ENCODE assay signal across 8 mouse cellular contexts in the genomic region with DNA sequence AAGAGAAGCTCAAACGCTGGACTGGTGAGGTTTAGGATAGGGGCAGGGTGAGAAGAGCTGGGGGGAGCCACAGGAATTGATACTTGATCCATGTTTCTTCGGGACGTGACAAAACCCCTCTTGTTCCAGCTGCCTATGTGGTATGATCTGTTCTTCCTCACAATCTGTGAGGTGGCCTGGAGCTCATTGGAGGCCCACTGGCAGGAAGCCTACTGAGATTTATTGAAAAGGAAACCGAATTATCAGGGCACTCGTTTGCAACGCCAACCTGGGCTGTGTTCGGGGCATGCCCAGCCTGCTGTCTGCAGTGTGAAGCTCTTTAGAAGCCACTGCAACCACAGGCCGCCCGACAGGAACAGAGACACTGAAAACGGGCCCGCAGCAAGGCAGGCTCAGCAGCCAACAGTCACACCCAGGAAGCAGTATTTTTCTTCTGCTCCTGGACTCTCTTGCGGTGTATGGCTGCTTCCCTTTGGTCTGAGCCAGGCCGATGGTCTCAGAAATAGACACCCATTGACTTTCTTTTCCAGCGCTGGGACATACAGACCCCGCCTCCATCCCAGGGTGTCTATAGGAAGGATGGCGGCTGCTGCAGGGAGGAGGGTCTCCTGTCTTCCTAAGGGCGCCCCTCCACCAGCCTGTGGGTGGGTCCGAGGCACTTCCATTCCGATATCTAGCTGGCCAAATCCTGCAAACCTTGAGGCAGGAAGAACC. TPM values are rescaled to one million over a fixed set of nuclear protein-coding genes. Genes with fewer than 3 reads are reported as not detected.
DNase-seq lines count a peak whose midpoint lies in the region; ATAC-seq and TF ChIP-seq lines count a peak whose summit lies in the region.

No protein-coding gene starts in this region.

- H3K9ac ChIP-seq in embryonic facial prominence, embryonic 11.5 days (replicated peaks; ENCODE audit: low read length) = peak overlapping the region; percentile 66
- peak overlapping the region; percentile 93 for H3K9ac ChIP-seq in hindbrain, embryonic 14.5 days
- peak overlapping the region; percentile 93 for H3K9ac ChIP-seq in lung, embryonic 15.5 days

- peak overlapping the region; percentile 85 for H3ac ChIP-seq in C2C12 (ENCODE audit: control insufficient read depth, insufficient read length, low read depth)

- H3K79me3 ChIP-seq in C2C12 (ENCODE audit: low read depth) = peaks cover 46% of the 10 kb centered on the region

- H3K4me3 ChIP-seq in C2C12 (ENCODE audit: insufficient read depth, poor library complexity, severe bottlenecking) = peak overlapping the region; percentile 98
- H3K4me3 ChIP-seq in embryonic facial prominence, embryonic 11.5 days (ENCODE audit: low read depth, low read length) = peak overlapping the region; percentile 80
- peak overlapping the region; percentile 64 for H3K4me3 ChIP-seq in hindbrain, embryonic 14.5 days (replicated peaks; ENCODE audit: low read length)
- peak overlapping the region; percentile 79 for H3K4me3 ChIP-seq in lung, embryonic 15.5 days
- peak overlapping the region; percentile 67 for H3K4me3 ChIP-seq in small intestine, adult 2 months (ENCODE audit: low read depth, low read length)

- H3K36me3 ChIP-seq in C2C12 (ENCODE audit: control insufficient read depth, insufficient read depth) = peaks cover 33% of the 10 kb centered on the region
- H3K36me3 ChIP-seq in embryonic facial prominence, embryonic 11.5 days (replicated peaks; ENCODE audit: control insufficient read depth, insufficient read depth, low read depth, low read length) = peaks cover 9% of the 10 kb centered on the region
- H3K36me3 ChIP-seq in hindbrain, embryonic 14.5 days (replicated peaks; ENCODE audit: control insufficient read depth, insufficient read depth) = no peaks in the 10 kb centered on the region
- peaks cover 23% of the 10 kb centered on the region for H3K36me3 ChIP-seq in lung, embryonic 15.5 days
- H3K36me3 ChIP-seq in small intestine, adult 2 months (ENCODE audit: control insufficient read depth, insufficient read depth, low read length) = 0 out of 2 replicates have a peak, but pooled peaks cover 3% of the 10 kb centered on the region

- peak; percentile 38 for DNase-seq in cerebellum, adult 9-10 months
- DNase-seq in cerebellum, postnatal 4 days (ENCODE audit: low spot score in 2 of 2) = no peak
- no peak for DNase-seq in embryonic facial prominence, embryonic 11.5 days (ENCODE audit: low spot score)
- DNase-seq in hindbrain, embryonic 14.5 days (ENCODE audit: low spot score) = peak; percentile 37
- no peak for DNase-seq in ovary, postnatal 10 days (ENCODE audit: low spot score)

- peak overlapping the region; percentile 88 for H3K4me2 ChIP-seq in embryonic facial prominence, embryonic 11.5 days (ENCODE audit: low read depth, low read length)
- peak overlapping the region; percentile 96 for H3K4me2 ChIP-seq in hindbrain, embryonic 14.5 days (replicated peaks)
- H3K4me2 ChIP-seq in lung, embryonic 15.5 days = peak overlapping the region; percentile 85

- H3K79me2 ChIP-seq in C2C12 (ENCODE audit: control insufficient read depth, insufficient read depth) = peaks cover 56% of the 10 kb centered on the region

- peak; percentile 83 for ATAC-seq in embryonic facial prominence, embryonic 11.5 days (replicated peaks; ENCODE audit: insufficient number of reproducible peaks, low FRiP score, low TSS enrichment, low read depth)
- ATAC-seq in hindbrain, embryonic 14.5 days (ENCODE audit: low FRiP score) = peak; percentile 84
- ATAC-seq in lung, embryonic 15.5 days (ENCODE audit: borderline replicate concordance, extremely low read depth, low FRiP score, low TSS enrichment) = peak; percentile 85

- no peaks in the 10 kb centered on the region for H3K4me1 ChIP-seq in embryonic facial prominence, embryonic 11.5 days (ENCODE audit: control insufficient read depth, insufficient read depth, low read length)
- peaks cover 15% of the 10 kb centered on the region for H3K4me1 ChIP-seq in hindbrain, embryonic 14.5 days (replicated peaks; ENCODE audit: control insufficient read depth, insufficient read depth, low read length)
- H3K4me1 ChIP-seq in lung, embryonic 15.5 days = peaks cover 30% of the 10 kb centered on the region
- peaks cover 13% of the 10 kb centered on the region for H3K4me1 ChIP-seq in small intestine, adult 2 months (ENCODE audit: control insufficient read depth, insufficient read depth, insufficient read length, low read length)

- TF ChIP-seq POLR2A in small intestine, adult 2 months (IDR thresholded peaks at IDR 0.05; ENCODE audit: low read depth, low read length) = no peak

- no peaks in the 10 kb centered on the region for H3K27me3 ChIP-seq in C2C12 (ENCODE audit: control insufficient read depth, insufficient read depth, insufficient read length)
- no peaks in the 10 kb centered on the region for H3K27me3 ChIP-seq in embryonic facial prominence, embryonic 11.5 days (ENCODE audit: control insufficient read depth, insufficient read depth, low read length)
- no peaks in the 10 kb centered on the region for H3K27me3 ChIP-seq in hindbrain, embryonic 14.5 days (ENCODE audit: control insufficient read depth, insufficient read depth, low read length)
- no peaks in the 10 kb centered on the region for H3K27me3 ChIP-seq in lung, embryonic 15.5 days
- no peaks in the 10 kb centered on the region for H3K27me3 ChIP-seq in small intestine, adult 2 months (ENCODE audit: control insufficient read depth, insufficient read depth, low read length)

- peak overlapping the region; percentile 86 for H3K27ac ChIP-seq in embryonic facial prominence, embryonic 11.5 days (replicated peaks; ENCODE audit: low read depth, low read length)
- peak overlapping the region; percentile 98 for H3K27ac ChIP-seq in hindbrain, embryonic 14.5 days
- H3K27ac ChIP-seq in lung, embryonic 15.5 days = peak overlapping the region; percentile 99
- peak overlapping the region; percentile 91 for H3K27ac ChIP-seq in small intestine, adult 2 months (ENCODE audit: insufficient read depth, low read depth, low read length)

- TF ChIP-seq CTCF in C2C12 (IDR thresholded peaks at IDR 0.05; ENCODE audit: control insufficient read depth, insufficient read depth, insufficient read length) = no peak
- no peak for TF ChIP-seq CTCF in small intestine, adult 2 months (IDR thresholded peaks at IDR 0.05; ENCODE audit: extremely low read depth, insufficient read length, insufficient replicate concordance, low read depth, low read length)

- H3K9me3 ChIP-seq in embryonic facial prominence, embryonic 11.5 days (replicated peaks; ENCODE audit: control insufficient read depth, low read length) = no peaks in the 10 kb centered on the region
- H3K9me3 ChIP-seq in hindbrain, embryonic 14.5 days (ENCODE audit: control insufficient read depth, low read length) = no peaks in the 10 kb centered on the region
- H3K9me3 ChIP-seq in lung, embryonic 15.5 days = no peaks in the 10 kb centered on the region

- WGBS in embryonic facial prominence, embryonic 11.5 days = 5% methylated on average over 19 of the region's 19 CpGs
- WGBS in hindbrain, embryonic 14.5 days = 12% methylated on average over 19 of the region's 19 CpGs
- 4% methylated on average over 19 of the region's 19 CpGs for WGBS in lung, embryonic 15.5 days
- 2% methylated on average over 19 of the region's 19 CpGs for WGBS in small intestine, adult 2 months

TF ChIP-seq in C2C12, 6 proteins besides CTCF, POLR2A, EP300 and RAD21:
- TF ChIP-seq MYOG (IDR thresholded peaks at IDR 0.05; ENCODE audit: control insufficient read depth, extremely low read depth, insufficient read length) = no peak
- no peak for TF ChIP-seq MAX (IDR thresholded peaks at IDR 0.05)
- no peak for TF ChIP-seq MYOD1 (IDR thresholded peaks at IDR 0.05; ENCODE audit: control insufficient read depth, insufficient read length, low read depth)
- TF ChIP-seq USF1 (IDR thresholded peaks at IDR 0.05; ENCODE audit: low read depth) = no peak
- TF ChIP-seq FOSL1 (IDR thresholded peaks at IDR 0.05; ENCODE audit: insufficient read depth, low read length, poor library complexity, severe bottlenecking) = no peak
- TF ChIP-seq CEBPB (IDR thresholded peaks at IDR 0.05; ENCODE audit: low read depth) = no peak
TF ChIP-seq in C2C12: peak in this region for 0.

RNA-seq across cellular contexts. Expression of a gene that starts 0.6 kb away (rescaled TPM):
- 230 TPM for polyA plus RNA-seq in C2C12 (2012; fragmentation: generic; extraction: Trizol)
- 416 and 441 TPM in 2 replicates for polyA plus RNA-seq in embryonic facial prominence, embryonic 11.5 days (2014; fragmentation: Nextera tagmentation; extraction: Ambion mirVana)
- 35.5 and 36.3 TPM in 2 replicates for polyA plus RNA-seq in hindbrain, embryonic 14.5 days (2014; fragmentation: Nextera tagmentation; extraction: Ambion mirVana)
- 352 and 368 TPM in 2 replicates for polyA plus RNA-seq in lung, embryonic 15.5 days (2015; fragmentation: Nextera tagmentation; extraction: Ambion mirVana)
- 4.3 and 9.5 TPM in 2 replicates for polyA plus RNA-seq in small intestine, adult 2 months (2012; rRNA removed)

RNA-seq across cellular contexts. Expression of a gene that starts 12.1 kb away (rescaled TPM):
- 0.05 TPM for polyA plus RNA-seq in C2C12 (2012; fragmentation: generic; extraction: Trizol)
- polyA plus RNA-seq in embryonic facial prominence, embryonic 11.5 days (2014; fragmentation: Nextera tagmentation; extraction: Ambion mirVana) = not detected in 2 replicates
- polyA plus RNA-seq in hindbrain, embryonic 14.5 days (2014; fragmentation: Nextera tagmentation; extraction: Ambion mirVana) = not detected in 2 replicates
- not detected in 2 replicates for polyA plus RNA-seq in lung, embryonic 15.5 days (2015; fragmentation: Nextera tagmentation; extraction: Ambion mirVana)
- 0.11 TPM in 1 of 2 replicates, not detected in the other for polyA plus RNA-seq in small intestine, adult 2 months (2012; rRNA removed)

RNA-seq across cellular contexts. Expression of a gene that starts 22.5 kb away (rescaled TPM):
- polyA plus RNA-seq in C2C12 (2012; fragmentation: generic; extraction: Trizol) = 265 TPM
- polyA plus RNA-seq in embryonic facial prominence, embryonic 11.5 days (2014; fragmentation: Nextera tagmentation; extraction: Ambion mirVana) = 127 and 132 TPM in 2 replicates
- polyA plus RNA-seq in hindbrain, embryonic 14.5 days (2014; fragmentation: Nextera tagmentation; extraction: Ambion mirVana) = 14.4 and 16.3 TPM in 2 replicates
- polyA plus RNA-seq in lung, embryonic 15.5 days (2015; fragmentation: Nextera tagmentation; extraction: Ambion mirVana) = 145 and 147 TPM in 2 replicates
- 22.8 and 52.2 TPM in 2 replicates for polyA plus RNA-seq in small intestine, adult 2 months (2012; rRNA removed)

RNA-seq across cellular contexts. Expression of a gene that starts 22.7 kb away (rescaled TPM):
- 3.2 TPM for polyA plus RNA-seq in C2C12 (2012; fragmentation: generic; extraction: Trizol)
- 3.3 and 4.3 TPM in 2 replicates for polyA plus RNA-seq in embryonic facial prominence, embryonic 11.5 days (2014; fragmentation: Nextera tagmentation; extraction: Ambion mirVana)
- 5.2 and 7.1 TPM in 2 replicates for polyA plus RNA-seq in hindbrain, embryonic 14.5 days (2014; fragmentation: Nextera tagmentation; extraction: Ambion mirVana)
- polyA plus RNA-seq in lung, embryonic 15.5 days (2015; fragmentation: Nextera tagmentation; extraction: Ambion mirVana) = 3.8 and 5.3 TPM in 2 replicates
- polyA plus RNA-seq in small intestine, adult 2 months (2012; rRNA removed) = 4.3 and 11.1 TPM in 2 replicates

RNA-seq across cellular contexts. Expression of a gene that starts 24.9 kb away (rescaled TPM):
- polyA plus RNA-seq in C2C12 (2012; fragmentation: generic; extraction: Trizol) = 1.4 TPM
- polyA plus RNA-seq in embryonic facial prominence, embryonic 11.5 days (2014; fragmentation: Nextera tagmentation; extraction: Ambion mirVana) = 1.9 and 2.1 TPM in 2 replicates
- polyA plus RNA-seq in hindbrain, embryonic 14.5 days (2014; fragmentation: Nextera tagmentation; extraction: Ambion mirVana) = 2.5 and 2.6 TPM in 2 replicates
- polyA plus RNA-seq in lung, embryonic 15.5 days (2015; fragmentation: Nextera tagmentation; extraction: Ambion mirVana) = 5.0 and 5.4 TPM in 2 replicates
- 25.8 and 27.7 TPM in 2 replicates for polyA plus RNA-seq in small intestine, adult 2 months (2012; rRNA removed)

Comparison
In these comparisons a context has a peak if more than half of its experiments do, and no peak if none do; other contexts are left out.
1. DNase-seq: peak in cerebellum, adult 9-10 months (single experiment) and hindbrain, embryonic 14.5 days (single experiment); none in cerebellum, postnatal 4 days (0 of 2), embryonic facial prominence, embryonic 11.5 days (single experiment) and ovary, postnatal 10 days (single experiment).
2. Peak in every context shown above with its lines, with median percentiles within 50 percentile points of each other: H3K4me3 ChIP-seq, ATAC-seq, H3K27ac ChIP-seq, H3K4me2 ChIP-seq and H3K9ac ChIP-seq.